Mouse (Mus musculus) midbrain, embryonic 16.5 days (tissue): ENCODE measurements around the gene Pmp22. TPM values are rescaled to one million over a fixed set of nuclear protein-coding genes. Genes with fewer than 3 reads are reported as not detected.

Experiments used
- ATAC-seq: fragments of 200-750 bp; cut with Nextera tagmentation; 2 replicates; pipeline ENCODE4 v1.8.0; 2017; ENCODE audit warnings: moderate TSS enrichment
- H3K27ac ChIP-seq: fragments of 300-500 bp; sonication (generic); 2 replicates; pipeline ENCODE4 v1.5.1; 2014; ENCODE audit warnings: mild to moderate bottlenecking, low read length, mixed read lengths
- H3K27me3 ChIP-seq: fragments of 300-500 bp; sonication (generic); 2 replicates; pipeline ENCODE4 v1.6.1; 2014; ENCODE audit warnings: low read depth, low read length, mixed read lengths; ENCODE audit not compliant: control insufficient read depth, insufficient read depth
- H3K36me3 ChIP-seq: fragments of 300-500 bp; sonication (generic); 2 replicates; pipeline ENCODE4 v1.6.1; 2014; ENCODE audit warnings: mild to moderate bottlenecking, low read length, moderate library complexity, mixed read lengths; ENCODE audit not compliant: control insufficient read depth, insufficient read depth
- H3K4me1 ChIP-seq: fragments of 300-500 bp; sonication (generic); 2 replicates; pipeline ENCODE4 v1.6.1; 2014; ENCODE audit warnings: mild to moderate bottlenecking, low read length, mixed read lengths; ENCODE audit not compliant: control insufficient read depth, insufficient read depth
- H3K4me2 ChIP-seq: fragments of 300-500 bp; sonication (generic); 2 replicates; pipeline ENCODE4 v1.6.1; 2014; ENCODE audit warnings: mild to moderate bottlenecking, low read length, mixed read lengths
- H3K4me3 ChIP-seq: fragments of 300-500 bp; sonication (generic); 2 replicates; pipeline ENCODE4 v1.5.1; 2014; ENCODE audit warnings: low read depth, mild to moderate bottlenecking, low read length, moderate library complexity, mixed read lengths
- H3K9ac ChIP-seq: fragments of 300-500 bp; sonication (generic); 2 replicates; pipeline ENCODE4 v1.6.1; 2014; ENCODE audit warnings: low read depth, low read length, mixed read lengths
- H3K9me3 ChIP-seq: fragments of 300-500 bp; sonication (generic); replicated peaks from 2 replicates; pipeline ENCODE4 v1.6.1; 2014; ENCODE audit warnings: mild to moderate bottlenecking, low read length, mixed read lengths; ENCODE audit not compliant: control insufficient read depth, poor library complexity, severe bottlenecking
- WGBS: fragments of 180-500 bp; shearing (Covaris S2); extraction: QIAGEN DNeasy Blood & Tissue Kit; methylation state at CpG from one replicate; pipeline ENCODE4 v1.1.7; 2014; 5-methylcytosine and 5-hydroxymethylcytosine counted together
- polyA plus RNA-seq: library from polyadenylated mRNA; unstranded; fragments of >200 nt; fragmentation: Nextera tagmentation; extraction: Ambion mirVana; gene quantifications from 2 replicates; pipeline ENCODE4 v1.2.1, GENCODE M21; 2015

Pmp22 gene
- polyA plus RNA-seq, result 22.6 and 23.6 TPM in 2 replicates

- H3K27me3 ChIP-seq, result peaks cover 41% of the 10 kb centered on the region
- no peak within 1 kb of the TSS for H3K4me3 ChIP-seq
- H3K27ac ChIP-seq, result no peak within 1 kb of the TSS
- no peaks in the 10 kb centered on the region for H3K36me3 ChIP-seq
- H3K4me1 ChIP-seq, result peaks cover 21% of the 10 kb centered on the region
- no peak within 1 kb of the TSS for H3K4me2 ChIP-seq
- 76% methylated on average over 2 of the region's 2 CpGs for WGBS
- H3K9me3 ChIP-seq, result no peaks in the 10 kb centered on the region
- ATAC-seq, result no peak
- H3K9ac ChIP-seq, result no peak within 1 kb of the TSS
Observed at GRCm38 (mm10) chr11:63128784-63129183, at the start of gene Pmp22. Pmp22 (plus strand) TSS chr11:63128982.

- ATAC-seq, result no peak
- Histone ChIP-seq H3K4me3 (no peak overlapping the region), H3K4me1 (no peaks in the 10 kb centered on the region), H3K9me3 (no peaks in the 10 kb centered on the region), H3K27me3 (no peaks in the 10 kb centered on the region), H3K27ac (no peak overlapping the region), H3K9ac (no peak overlapping the region), H3K36me3 (no peaks in the 10 kb centered on the region), H3K4me2 (no peak overlapping the region)
- 86% methylated on average over 3 of the region's 3 CpGs for WGBS
Observed at GRCm38 (mm10) chr11:63084536-63084935, 44.2 kb upstream of the Pmp22 start.

- 92% methylated on average over 6 of the region's 6 CpGs for WGBS
- Histone ChIP-seq H3K4me3 (no peak overlapping the region), H3K27me3 (no peaks in the 10 kb centered on the region), H3K9ac (no peak overlapping the region), H3K4me2 (no peak overlapping the region), H3K27ac (no peak overlapping the region), H3K36me3 (no peaks in the 10 kb centered on the region), H3K4me1 (no peaks in the 10 kb centered on the region), H3K9me3 (no peaks in the 10 kb centered on the region)
- no peak for ATAC-seq
Observed at GRCm38 (mm10) chr11:63088672-63089071, 40.1 kb upstream of the Pmp22 start.

GRCm38 (mm10) chr11:63090210-63090609, 38.6 kb upstream of the Pmp22 start:
- H3K27me3 ChIP-seq, result no peaks in the 10 kb centered on the region
- H3K4me1 ChIP-seq, result no peaks in the 10 kb centered on the region
- no peak for ATAC-seq
- no peak overlapping the region for H3K9ac ChIP-seq
- WGBS, result 54% methylated on average over 4 of the region's 4 CpGs
- H3K4me2 ChIP-seq, result no peak overlapping the region
- H3K4me3 ChIP-seq, result no peak overlapping the region
- H3K9me3 ChIP-seq, result no peaks in the 10 kb centered on the region
- H3K27ac ChIP-seq, result no peak overlapping the region
- no peaks in the 10 kb centered on the region for H3K36me3 ChIP-seq

GRCm38 (mm10) chr11:63090986-63091385, 37.8 kb upstream of the Pmp22 start:
- ATAC-seq, result no peak

GRCm38 (mm10) chr11:63092271-63092670, 36.5 kb upstream of the Pmp22 start:
- Histone ChIP-seq H3K36me3 (no peaks in the 10 kb centered on the region), H3K4me2 (no peak overlapping the region), H3K27me3 (no peaks in the 10 kb centered on the region), H3K27ac (no peak overlapping the region), H3K4me1 (no peaks in the 10 kb centered on the region), H3K9me3 (no peaks in the 10 kb centered on the region), H3K4me3 (no peak overlapping the region), H3K9ac (no peak overlapping the region)
- 83% methylated on average over 5 of the region's 5 CpGs for WGBS
- ATAC-seq, result no peak

More at GRCm38 (mm10) chr11:63090986-63091385, 37.8 kb upstream of the Pmp22 start:
- 93% methylated on average over 6 of the region's 6 CpGs for WGBS
- no peaks in the 10 kb centered on the region for H3K36me3 ChIP-seq
- H3K4me3 ChIP-seq, result no peak overlapping the region
- no peaks in the 10 kb centered on the region for H3K4me1 ChIP-seq
- H3K9ac ChIP-seq, result no peak overlapping the region
- H3K27ac ChIP-seq, result no peak overlapping the region
- no peak overlapping the region for H3K4me2 ChIP-seq
- no peaks in the 10 kb centered on the region for H3K27me3 ChIP-seq
- no peaks in the 10 kb centered on the region for H3K9me3 ChIP-seq

- Histone ChIP-seq H3K4me2 (no peak overlapping the region), H3K27ac (no peak overlapping the region), H3K36me3 (no peaks in the 10 kb centered on the region), H3K4me1 (no peaks in the 10 kb centered on the region), H3K4me3 (no peak overlapping the region), H3K9ac (no peak overlapping the region), H3K9me3 (no peaks in the 10 kb centered on the region), H3K27me3 (no peaks in the 10 kb centered on the region)
- ATAC-seq, result no peak
- WGBS, result 73% methylated on average over 5 of the region's 5 CpGs
Observed at GRCm38 (mm10) chr11:63093601-63094000, 35.2 kb upstream of the Pmp22 start.

GRCm38 (mm10) chr11:63094496-63094895, 34.3 kb upstream of the Pmp22 start:
- no peak for ATAC-seq
- Histone ChIP-seq H3K27ac (no peak overlapping the region), H3K27me3 (no peaks in the 10 kb centered on the region), H3K4me1 (no peaks in the 10 kb centered on the region), H3K36me3 (no peaks in the 10 kb centered on the region), H3K9ac (no peak overlapping the region), H3K9me3 (no peaks in the 10 kb centered on the region), H3K4me3 (no peak overlapping the region), H3K4me2 (no peak overlapping the region)
- 89% methylated on average over 8 of the region's 8 CpGs for WGBS

GRCm38 (mm10) chr11:63098016-63098415, 30.8 kb upstream of the Pmp22 start:
- no peak overlapping the region for H3K4me2 ChIP-seq
- no peak for ATAC-seq
- H3K27me3 ChIP-seq, result no peaks in the 10 kb centered on the region
- no peak overlapping the region for H3K27ac ChIP-seq
- H3K9me3 ChIP-seq, result no peaks in the 10 kb centered on the region
- H3K4me1 ChIP-seq, result no peaks in the 10 kb centered on the region
- H3K36me3 ChIP-seq, result no peaks in the 10 kb centered on the region
- no peak overlapping the region for H3K4me3 ChIP-seq
- WGBS, result 86% methylated on average over 3 of the region's 3 CpGs
- H3K9ac ChIP-seq, result no peak overlapping the region
